Comparison of ENCODE assay signal across 23 mouse cellular contexts in the genomic region with DNA sequence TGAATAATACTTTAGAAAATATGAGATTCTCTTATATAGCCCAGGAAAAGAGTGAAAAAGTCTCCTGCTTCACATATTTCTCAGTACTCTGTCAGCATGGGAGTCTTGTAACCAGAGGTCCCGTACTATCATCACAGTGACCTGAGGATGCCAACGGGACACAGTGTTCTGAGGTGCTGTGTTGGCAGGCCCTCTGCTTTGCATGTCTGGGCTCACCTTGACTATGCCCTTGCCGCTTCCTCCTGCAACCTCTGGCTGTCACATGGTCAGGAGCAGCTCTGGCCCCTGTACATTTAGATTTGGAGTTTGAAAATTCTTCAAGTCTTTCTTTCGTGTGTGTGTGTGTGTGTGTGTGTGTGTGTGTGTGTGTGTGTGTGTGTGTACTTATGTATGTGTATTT. TPM values are rescaled to one million over a fixed set of nuclear protein-coding genes. Genes with fewer than 3 reads are reported as not detected.
DNase-seq lines count a peak whose midpoint lies in the region; ATAC-seq and TF ChIP-seq lines count a peak whose summit lies in the region.
"Had no signal": no experiment of that assay in that cellular context is flagged by ENCODE, and none has a peak within 500 bp of the region (broad histone marks: within the 10 kb centered on the region; RNA-seq: fewer than 3 reads in every experiment).

No protein-coding gene starts in this region.

- no peak for ATAC-seq in kidney, embryonic 14.5 days (ENCODE audit: low FRiP score, low TSS enrichment)
- peak; percentile 56; the same call in 1 of the 2 replicates for ATAC-seq in heart, embryonic 15.5 days (replicated peaks; ENCODE audit: insufficient number of reproducible peaks, insufficient read depth, low FRiP score, low read depth)
- ATAC-seq: forebrain, embryonic 13.5 days; hindbrain, postnatal 0 days; intestine, embryonic 16.5 days had no signal

- H3K27ac ChIP-seq in heart, embryonic 10.5 days, result no peak overlapping the region
- no peak overlapping the region for H3K27ac ChIP-seq in kidney, adult 2 months (ENCODE audit: insufficient read depth, low read depth, low read length)
- no peak overlapping the region for H3K27ac ChIP-seq in kidney, embryonic 14.5 days (ENCODE audit: low read depth, low read length)
- H3K27ac ChIP-seq in heart, embryonic 15.5 days, result peak overlapping the region; percentile 45
- H3K27ac ChIP-seq: forebrain, embryonic 13.5 days; gastrocnemius, adult 2 months; hindbrain, postnatal 0 days; limb, embryonic 12.5 days; liver, embryonic 13.5 days; midbrain, embryonic 12.5 days; stomach, postnatal 0 days had no signal

- peaks cover 24% of the 10 kb centered on the region for H3K4me1 ChIP-seq in heart, embryonic 10.5 days
- peaks cover 13% of the 10 kb centered on the region; the same call in 1 of the 2 replicates for H3K4me1 ChIP-seq in kidney, adult 2 months (ENCODE audit: control insufficient read depth, insufficient read depth, low read length)
- no peaks in the 10 kb centered on the region for H3K4me1 ChIP-seq in kidney, embryonic 14.5 days (ENCODE audit: control insufficient read depth, insufficient read depth, low read length)
- H3K4me1 ChIP-seq in heart, embryonic 15.5 days (replicated peaks), result peaks cover 18% of the 10 kb centered on the region
- H3K4me1 ChIP-seq: forebrain, embryonic 13.5 days; limb, embryonic 12.5 days; midbrain, embryonic 12.5 days had no signal

- H3K27me3 ChIP-seq in heart, embryonic 10.5 days (ENCODE audit: insufficient read depth, poor library complexity, severe bottlenecking), result no peaks in the 10 kb centered on the region
- H3K27me3 ChIP-seq in kidney, adult 2 months (replicated peaks; ENCODE audit: control insufficient read depth, insufficient read depth, low read length), result no peaks in the 10 kb centered on the region
- no peaks in the 10 kb centered on the region for H3K27me3 ChIP-seq in kidney, embryonic 14.5 days (ENCODE audit: control insufficient read depth, insufficient read depth, low read length)
- H3K27me3 ChIP-seq in heart, embryonic 15.5 days, result no peaks in the 10 kb centered on the region
- H3K27me3 ChIP-seq: forebrain, embryonic 13.5 days; limb, embryonic 12.5 days; liver, embryonic 13.5 days; midbrain, embryonic 12.5 days had no signal

- TF ChIP-seq POLR2A in kidney, adult 2 months (IDR thresholded peaks at IDR 0.05; ENCODE audit: low read depth, low read length), result no peak

- peaks cover 80% of the 10 kb centered on the region for H3K36me3 ChIP-seq in heart, embryonic 10.5 days
- peaks cover 5% of the 10 kb centered on the region; the same call in 1 of the 2 replicates for H3K36me3 ChIP-seq in kidney, adult 2 months (ENCODE audit: control insufficient read depth, insufficient read depth, low read length)
- peaks cover 68% of the 10 kb centered on the region for H3K36me3 ChIP-seq in kidney, embryonic 14.5 days (ENCODE audit: control insufficient read depth, insufficient read depth, low read length)
- H3K36me3 ChIP-seq in heart, embryonic 15.5 days, result peaks cover 79% of the 10 kb centered on the region

- H3K9ac ChIP-seq in kidney, embryonic 14.5 days (ENCODE audit: low read depth, low read length), result no peak overlapping the region
- H3K9ac ChIP-seq in heart, embryonic 15.5 days, result no peak overlapping the region
- H3K9ac ChIP-seq: forebrain, embryonic 13.5 days; limb, embryonic 12.5 days; liver, embryonic 13.5 days; midbrain, embryonic 12.5 days had no signal

- no peak for TF ChIP-seq CTCF in kidney, adult 2 months (conservative IDR thresholded peaks at IDR 0.05; ENCODE audit: insufficient read depth, insufficient read length, low read depth, low read length)

- no peaks in the 10 kb centered on the region for H3K9me3 ChIP-seq in heart, embryonic 10.5 days
- H3K9me3 ChIP-seq in kidney, embryonic 14.5 days (ENCODE audit: control insufficient read depth, low read length), result no peaks in the 10 kb centered on the region
- no peaks in the 10 kb centered on the region for H3K9me3 ChIP-seq in heart, embryonic 15.5 days (replicated peaks)
- H3K9me3 ChIP-seq: forebrain, embryonic 13.5 days; limb, embryonic 12.5 days; liver, embryonic 13.5 days; midbrain, embryonic 12.5 days had no signal

- WGBS in heart, embryonic 10.5 days, result 78% methylated on average over 4 of the region's 4 CpGs
- 50% methylated on average over 4 of the region's 4 CpGs for WGBS in kidney, adult 2 months
- WGBS in kidney, embryonic 14.5 days, result 95% methylated on average over 4 of the region's 4 CpGs
- WGBS in heart, embryonic 15.5 days, result 57% methylated on average over 4 of the region's 4 CpGs

- H3K4me3 ChIP-seq in heart, embryonic 10.5 days, result no peak overlapping the region
- no peak overlapping the region for H3K4me3 ChIP-seq in kidney, adult 2 months (ENCODE audit: insufficient read depth, low read depth, low read length)
- no peak overlapping the region for H3K4me3 ChIP-seq in kidney, embryonic 14.5 days (ENCODE audit: low read length)
- H3K4me3 ChIP-seq in heart, embryonic 15.5 days, result no peak overlapping the region
- H3K4me3 ChIP-seq: forebrain, embryonic 13.5 days; gastrocnemius, adult 2 months; limb, embryonic 12.5 days; liver, embryonic 13.5 days; midbrain, embryonic 12.5 days had no signal

- DNase-seq in heart, adult 11 months, result peak; percentile 96
- DNase-seq in heart, embryonic 10.5 days (ENCODE audit: low spot score), result no peak
- peak; percentile 61 for DNase-seq in kidney, adult 2 months
- DNase-seq in kidney, postnatal 25 days, result peak; percentile 14 to 74
- DNase-seq in MN1 (ENCODE audit: low spot score), result no peak
- no peak for DNase-seq in ovary, postnatal 14 days (ENCODE audit: low spot score)
- DNase-seq: adrenal gland, postnatal 25 days; cerebellum, adult 8-10 months; gastrocnemius, adult 2 months; liver, embryonic 13.5 days; lung, adult 2 months; lung, postnatal 14 days; right cerebral cortex, postnatal 14 days; thymus, adult 2 months; thymus, postnatal 4 days had no signal

- H3K4me2 ChIP-seq in kidney, embryonic 14.5 days (replicated peaks; ENCODE audit: low read depth, low read length), result no peak overlapping the region
- H3K4me2 ChIP-seq in heart, embryonic 15.5 days, result no peak overlapping the region
- H3K4me2 ChIP-seq: forebrain, embryonic 13.5 days; limb, embryonic 12.5 days; liver, embryonic 13.5 days; midbrain, embryonic 12.5 days had no signal

RNA-seq across cellular contexts. Expression of a gene that starts 34.8 kb away (rescaled TPM):
- 1.3 and 1.5 TPM in 2 replicates for polyA plus RNA-seq in heart, embryonic 10.5 days (2016; fragmentation: Nextera tagmentation; extraction: Ambion mirVana)
- 70.5 and 77.3 TPM in 2 replicates for polyA plus RNA-seq in kidney, adult 2 months (2012; rRNA removed)
- polyA plus RNA-seq in kidney, embryonic 14.5 days (2014; fragmentation: Nextera tagmentation; extraction: Ambion mirVana), result 21.2 and 33.0 TPM in 2 replicates
- polyA plus RNA-seq in heart, embryonic 15.5 days (2015; fragmentation: Nextera tagmentation; extraction: Ambion mirVana), result 0.48 and 0.89 TPM in 2 replicates

Comparison
In these comparisons a context has a peak if more than half of its experiments do, and no peak if none do; other contexts are left out.
1. DNase-seq: peak in heart, adult 11 months (single experiment), kidney, adult 2 months (single experiment) and kidney, postnatal 25 days (2 of 2); none in heart, embryonic 10.5 days (single experiment), MN1 (single experiment) and ovary, postnatal 14 days (single experiment).